Comparison of ENCODE assay signal across 14 mouse cellular contexts in genomic region chr3:97334618-97335017, GRCm38 (mm10). TPM values are rescaled to one million over a fixed set of nuclear protein-coding genes. Genes with fewer than 3 reads are reported as not detected.
DNase-seq lines count a peak whose midpoint lies in the region; ATAC-seq lines count a peak whose summit lies in the region.
"Had no signal": no experiment of that assay in that cellular context is flagged by ENCODE, and none has a peak within 500 bp of the region (broad histone marks: within the 10 kb centered on the region; RNA-seq: fewer than 3 reads in every experiment).

No protein-coding gene starts in this region.

- no peak overlapping the region for H3K9ac ChIP-seq in embryonic facial prominence, embryonic 14.5 days (ENCODE audit: low read depth, low read length)
- H3K9ac ChIP-seq in limb, embryonic 13.5 days, result no peak overlapping the region
- H3K9ac ChIP-seq: heart, embryonic 12.5 days; lung, embryonic 15.5 days; midbrain, embryonic 12.5 days had no signal

- H3K9me3 ChIP-seq in embryonic facial prominence, embryonic 14.5 days (ENCODE audit: control insufficient read depth, low read length), result no peaks in the 10 kb centered on the region
- H3K9me3 ChIP-seq in limb, embryonic 13.5 days, result no peaks in the 10 kb centered on the region
- H3K9me3 ChIP-seq: heart, embryonic 12.5 days; lung, embryonic 15.5 days; midbrain, embryonic 12.5 days had no signal

- 45% methylated on average over 9 of the region's 9 CpGs for WGBS in embryonic facial prominence, embryonic 14.5 days
- 23% methylated on average over 9 of the region's 9 CpGs for WGBS in limb, embryonic 13.5 days

- DNase-seq in adrenal gland, postnatal 14 days, result peak; percentile 18
- DNase-seq in adrenal gland, postnatal 4 days (ENCODE audit: low spot score in 2 of 2), result no peak
- peak; percentile 36 to 53 for DNase-seq in left cerebral cortex, postnatal 14 days (ENCODE audit: low spot score in 2 of 2)
- DNase-seq in left cerebral cortex, postnatal 36 days (ENCODE audit: low spot score in 2 of 2), result no peak
- DNase-seq in embryonic facial prominence, embryonic 14.5 days (ENCODE audit: low spot score), result peak; percentile 65
- no peak for DNase-seq in kidney, adult 11 months
- DNase-seq in liver, result no peak
- DNase-seq: cerebellum, adult 9-10 months; gastrocnemius, postnatal 10 days; kidney, postnatal 25 days had no signal

- H3K4me3 ChIP-seq in embryonic facial prominence, embryonic 14.5 days (ENCODE audit: low read depth, low read length), result no peak overlapping the region
- H3K4me3 ChIP-seq in limb, embryonic 13.5 days, result no peak overlapping the region
- H3K4me3 ChIP-seq: heart, embryonic 12.5 days; lung, embryonic 15.5 days; midbrain, embryonic 12.5 days had no signal

- intact Hi-C loops in left cerebral cortex, postnatal 14 days (cut with DNase I), result loop anchor here (5.0 to 10.0 kb wide), 5 partner anchors 37 to 397 kb away; partner anchors contain the start of gene Bcl9
- intact Hi-C loops in left cerebral cortex, postnatal 36 days (cut with DNase I), result loop anchor here (5.0 kb wide), 3 partner anchors 37 to 253 kb away; partner anchors contain the start of gene Bcl9

- peak; percentile 28 for ATAC-seq in embryonic facial prominence, embryonic 14.5 days (ENCODE audit: low read depth)
- ATAC-seq in limb, embryonic 13.5 days (ENCODE audit: low FRiP score, low read depth), result 0 out of 2 replicates have a peak, but pooled peaks have one; percentile 13

- no peak overlapping the region for H3K4me2 ChIP-seq in embryonic facial prominence, embryonic 14.5 days (ENCODE audit: low read depth, low read length)
- H3K4me2 ChIP-seq in limb, embryonic 13.5 days (replicated peaks), result no peak overlapping the region; the same call in 1 of the 2 replicates
- H3K4me2 ChIP-seq: heart, embryonic 12.5 days; lung, embryonic 15.5 days; midbrain, embryonic 12.5 days had no signal

- no peak overlapping the region for H3K27ac ChIP-seq in embryonic facial prominence, embryonic 14.5 days (replicated peaks; ENCODE audit: low read depth, low read length)
- no peak overlapping the region for H3K27ac ChIP-seq in limb, embryonic 13.5 days
- H3K27ac ChIP-seq: lung, embryonic 15.5 days; midbrain, embryonic 12.5 days had no signal

- H3K27me3 ChIP-seq in embryonic facial prominence, embryonic 14.5 days (replicated peaks; ENCODE audit: control insufficient read depth, insufficient read depth, low read length), result no peaks in the 10 kb centered on the region
- no peaks in the 10 kb centered on the region for H3K27me3 ChIP-seq in limb, embryonic 13.5 days
- H3K27me3 ChIP-seq: lung, embryonic 15.5 days had no signal

- no peaks in the 10 kb centered on the region for H3K36me3 ChIP-seq in embryonic facial prominence, embryonic 14.5 days (ENCODE audit: control insufficient read depth, insufficient read depth, low read length)
- no peaks in the 10 kb centered on the region for H3K36me3 ChIP-seq in limb, embryonic 13.5 days
- H3K36me3 ChIP-seq: heart, embryonic 12.5 days; lung, embryonic 15.5 days; midbrain, embryonic 12.5 days had no signal

- H3K4me1 ChIP-seq in embryonic facial prominence, embryonic 14.5 days (ENCODE audit: control insufficient read depth, insufficient read depth, low read length), result peaks cover 16% of the 10 kb centered on the region
- H3K4me1 ChIP-seq in limb, embryonic 13.5 days, result peaks cover 42% of the 10 kb centered on the region

RNA-seq across cellular contexts. Expression of gene Bcl9, which starts 36.9 kb away (rescaled TPM):
- 14.7 and 19.2 TPM in 2 replicates for total RNA-seq in adrenal gland, postnatal 14 days (2021)
- 10 to 100 TPM; 38.0 to 46.6 TPM for total RNA-seq in adrenal gland, postnatal 4 days (2021)
- total RNA-seq in left cerebral cortex, postnatal 14 days (2021), result 10 to 100 TPM; 50.6 to 53.3 TPM
- total RNA-seq in left cerebral cortex, postnatal 36 days (2021), result 10 to 100 TPM; 42.2 to 53.0 TPM
- polyA plus RNA-seq in embryonic facial prominence, embryonic 14.5 days (2014; fragmentation: Nextera tagmentation; extraction: Ambion mirVana), result 36.0 and 39.4 TPM in 2 replicates
- 97.4 and 102 TPM in 2 replicates for polyA plus RNA-seq in limb, embryonic 13.5 days (2015; fragmentation: Nextera tagmentation; extraction: Ambion mirVana)

Comparison
In these comparisons a context has a peak if more than half of its experiments do, and no peak if none do; other contexts are left out.
1. DNase-seq: peak in adrenal gland, postnatal 14 days (single experiment), left cerebral cortex, postnatal 14 days (2 of 2) and embryonic facial prominence, embryonic 14.5 days (single experiment); none in adrenal gland, postnatal 4 days (0 of 2), left cerebral cortex, postnatal 36 days (0 of 2), kidney, adult 11 months (single experiment) and liver (single experiment).